22 mouse cellular contexts compared by ENCODE assay signal in the genomic region with DNA sequence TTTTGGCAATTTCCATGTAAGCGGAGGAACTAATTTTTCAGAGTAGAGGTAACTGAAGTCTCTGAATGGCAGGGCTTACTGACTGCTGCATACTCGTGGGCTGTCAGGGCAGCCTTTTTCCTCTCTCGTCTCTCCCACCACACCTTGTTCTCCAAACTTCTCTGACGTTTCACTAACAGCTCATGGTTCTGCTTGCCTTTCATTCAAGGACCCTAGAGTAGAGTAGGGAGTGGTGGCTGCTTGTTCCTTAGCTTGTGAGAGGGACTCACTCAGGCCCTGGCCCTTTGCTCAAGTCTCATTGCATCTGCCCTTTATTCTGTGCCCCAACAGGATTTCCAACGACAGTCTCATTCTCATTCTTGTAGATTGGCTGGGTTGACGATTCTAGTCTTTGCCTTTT.
DNase-seq lines count a peak whose midpoint lies in the region; ATAC-seq and TF ChIP-seq lines count a peak whose summit lies in the region.
"Had no signal": no experiment of that assay in that cellular context is flagged by ENCODE, and none has a peak within 500 bp of the region (broad histone marks: within the 10 kb centered on the region; RNA-seq: fewer than 3 reads in every experiment).

No protein-coding gene starts in this region.

- TF ChIP-seq CTCF in lung, postnatal 0 days (IDR thresholded peaks at IDR 0.05): no peak

- H3K4me3 ChIP-seq in lung, embryonic 15.5 days: no peak overlapping the region
- no peak overlapping the region for H3K4me3 ChIP-seq in lung, postnatal 0 days (ENCODE audit: low read depth, low read length)
- H3K4me3 ChIP-seq: embryonic facial prominence, embryonic 13.5 days; embryonic facial prominence, embryonic 15.5 days; erythroblast, embryonic 14.5 days; forebrain, embryonic 10.5 days; forebrain, embryonic 12.5 days had no signal

- no peak overlapping the region for H3K4me2 ChIP-seq in lung, embryonic 15.5 days
- no peak overlapping the region for H3K4me2 ChIP-seq in lung, postnatal 0 days (replicated peaks; ENCODE audit: low read depth, low read length)
- H3K4me2 ChIP-seq: embryonic facial prominence, embryonic 13.5 days; embryonic facial prominence, embryonic 15.5 days; forebrain, embryonic 12.5 days had no signal

- no peaks in the 10 kb centered on the region for H3K9me3 ChIP-seq in lung, embryonic 15.5 days
- H3K9me3 ChIP-seq in lung, postnatal 0 days (ENCODE audit: low read length): peaks cover 3% of the 10 kb centered on the region; the same call in 1 of the 2 replicates
- H3K9me3 ChIP-seq: embryonic facial prominence, embryonic 15.5 days had no signal

- no peak overlapping the region for H3K9ac ChIP-seq in lung, embryonic 15.5 days
- H3K9ac ChIP-seq in lung, postnatal 0 days (replicated peaks; ENCODE audit: low read depth): no peak overlapping the region
- H3K9ac ChIP-seq: embryonic facial prominence, embryonic 13.5 days; embryonic facial prominence, embryonic 15.5 days; forebrain, embryonic 12.5 days had no signal

- H3K36me3 ChIP-seq in lung, embryonic 15.5 days: no peaks in the 10 kb centered on the region
- no peaks in the 10 kb centered on the region for H3K36me3 ChIP-seq in lung, postnatal 0 days (ENCODE audit: insufficient read depth, low read length)
- H3K36me3 ChIP-seq: embryonic facial prominence, embryonic 13.5 days; embryonic facial prominence, embryonic 15.5 days; forebrain, embryonic 10.5 days; forebrain, embryonic 12.5 days had no signal

- peak overlapping the region; percentile 33; the same call in 1 of the 2 replicates for H3K27ac ChIP-seq in lung, embryonic 15.5 days
- H3K27ac ChIP-seq in lung, postnatal 0 days (ENCODE audit: low read length): peak overlapping the region; percentile 47; the same call in 1 of the 2 replicates
- H3K27ac ChIP-seq: embryonic facial prominence, embryonic 13.5 days; embryonic facial prominence, embryonic 15.5 days; forebrain, embryonic 10.5 days; forebrain, embryonic 12.5 days had no signal

- no peak; the same call in none of the 2 replicates for TF ChIP-seq EP300 in lung, postnatal 0 days (IDR thresholded peaks at IDR 0.05)

- no peak for DNase-seq in lung, postnatal 10 days
- DNase-seq in lung, postnatal 0 days (ENCODE audit: low spot score): peak; percentile 87
- no peak for DNase-seq in lung, postnatal 14 days
- DNase-seq in lung, postnatal 36 days: peak; percentile 19
- no peak for DNase-seq in urinary bladder, postnatal 4 days (ENCODE audit: low spot score in 2 of 2)
- DNase-seq: adrenal gland, adult 2 months; adrenal gland, postnatal 10 days; adrenal gland, postnatal 25 days; cerebellum, adult 11 months; cerebellum, adult 18-20 months; cerebellum, adult 8-10 months; cerebellum, adult 9-11 months; cerebellum, postnatal 14 days; cerebellum, postnatal 36 days; embryo, embryonic 11 days had no signal

- H3K4me1 ChIP-seq in lung, embryonic 15.5 days: peaks cover 10% of the 10 kb centered on the region; the same call in 1 of the 2 replicates
- H3K4me1 ChIP-seq in lung, postnatal 0 days (ENCODE audit: insufficient read depth, low read depth, low read length): no peaks in the 10 kb centered on the region
- H3K4me1 ChIP-seq: embryonic facial prominence, embryonic 15.5 days; forebrain, embryonic 12.5 days had no signal

- no peaks in the 10 kb centered on the region for H3K27me3 ChIP-seq in lung, embryonic 15.5 days
- no peaks in the 10 kb centered on the region for H3K27me3 ChIP-seq in lung, postnatal 0 days (replicated peaks; ENCODE audit: insufficient read depth, low read length)
- H3K27me3 ChIP-seq: embryonic facial prominence, embryonic 13.5 days; embryonic facial prominence, embryonic 15.5 days; forebrain, embryonic 12.5 days had no signal

- no peak for ATAC-seq in lung, embryonic 15.5 days (ENCODE audit: borderline replicate concordance, extremely low read depth, low FRiP score, low TSS enrichment)
- ATAC-seq in lung, postnatal 0 days: peak; percentile 99
- ATAC-seq: forebrain, embryonic 14.5 days had no signal

- 48% methylated on average over 6 of the region's 6 CpGs for WGBS in lung, embryonic 15.5 days
- 48% methylated on average over 6 of the region's 6 CpGs for WGBS in lung, postnatal 0 days

Comparison
In these comparisons a context has a peak if more than half of its experiments do, and no peak if none do; other contexts are left out.
1. DNase-seq: peak in lung, postnatal 0 days (single experiment) and lung, postnatal 36 days (single experiment); none in lung, postnatal 10 days (single experiment), lung, postnatal 14 days (single experiment) and urinary bladder, postnatal 4 days (0 of 2).